Mouse (Mus musculus): ENCODE results near the gene Hlx. TPM values are rescaled to one million over a fixed set of nuclear protein-coding genes. Genes with fewer than 3 reads are reported as not detected.

The Hlx gene
- polyA plus RNA-seq, 1 experiment: 14.9 TPM

- TF ChIP-seq GATA1 (IDR thresholded peaks at IDR 0.05; ENCODE audit: low read length): no peak
Measured at GRCm38 (mm10) chr1:184704901-184705300, 27.5 kb downstream of the Hlx start.

GRCm38 (mm10) chr1:184699295-184699694 lies 33.1 kb downstream of the Hlx start:
- TF ChIP-seq GATA1 (IDR thresholded peaks at IDR 0.05; ENCODE audit: low read length): no peak

GRCm38 (mm10) chr1:184695451-184695850 lies 37.0 kb downstream of the Hlx start:
- no peak for TF ChIP-seq GATA1 (IDR thresholded peaks at IDR 0.05; ENCODE audit: low read length)

GRCm38 (mm10) chr1:184692204-184692904 lies 40.1 kb downstream of the Hlx start:
- no peak for TF ChIP-seq GATA1 (IDR thresholded peaks at IDR 0.05; ENCODE audit: low read length)

- no peak for TF ChIP-seq GATA1 (IDR thresholded peaks at IDR 0.05; ENCODE audit: low read length)
Measured at GRCm38 (mm10) chr1:184691240-184691639, 41.2 kb downstream of the Hlx start.

GRCm38 (mm10) chr1:184688026-184688425 lies 44.4 kb downstream of the Hlx start:
- no peak for TF ChIP-seq GATA1 (IDR thresholded peaks at IDR 0.05; ENCODE audit: low read length)

- no peak for TF ChIP-seq GATA1 (IDR thresholded peaks at IDR 0.05; ENCODE audit: low read length)
Measured at GRCm38 (mm10) chr1:184687512-184687911, 44.9 kb downstream of the Hlx start.

GRCm38 (mm10) chr1:184683541-184683940 lies 48.9 kb downstream of the Hlx start:
- TF ChIP-seq GATA1 (IDR thresholded peaks at IDR 0.05; ENCODE audit: low read length): no peak

- no peak for TF ChIP-seq GATA1 (IDR thresholded peaks at IDR 0.05; ENCODE audit: low read length)
Measured at GRCm38 (mm10) chr1:184679416-184679965, 52.9 kb downstream of the Hlx start.

GRCm38 (mm10) chr1:184677641-184678040 lies 54.8 kb downstream of the Hlx start:
- TF ChIP-seq GATA1 (IDR thresholded peaks at IDR 0.05; ENCODE audit: low read length): no peak

Other genes with a start within 250 kb of the Hlx start
- gene Marc1, start 78.7 kb upstream of the Hlx start, polyA plus RNA-seq (2012): not detected in 2 replicates
- gene Marc2, start 113.8 kb upstream of the Hlx start, polyA plus RNA-seq (2012): 76.5 and 89.7 TPM in 2 replicates
- gene C130074G19Rik, start 150.6 kb upstream of the Hlx start, polyA plus RNA-seq (2012): not detected in 2 replicates